Mouse (Mus musculus): ENCODE results near the gene Tbca. TPM values are rescaled to one million over a fixed set of nuclear protein-coding genes. Genes with fewer than 3 reads are reported as not detected.

Gene Tbca
- 100 to 1,000 TPM; 203 to 256 TPM for total RNA-seq (2021)
- long read RNA-seq, experiment 1, transcript Tbca-201 (4 exons, 559 nt): major isoform, 178 of 196 reads
- long read RNA-seq, experiment 1, partial matches to known transcripts: 17 of 196 reads
- long read RNA-seq, experiment 1, other reads (novel, unspliced or antisense): 1 of 196 reads
- long read RNA-seq, experiment 2, transcript Tbca-201 (4 exons, 559 nt): major isoform, 71 of 74 reads
- long read RNA-seq, experiment 2, partial matches to known transcripts: 2 of 74 reads
- long read RNA-seq, experiment 2, other reads (novel, unspliced or antisense): 0 of 74 reads

DNA sequence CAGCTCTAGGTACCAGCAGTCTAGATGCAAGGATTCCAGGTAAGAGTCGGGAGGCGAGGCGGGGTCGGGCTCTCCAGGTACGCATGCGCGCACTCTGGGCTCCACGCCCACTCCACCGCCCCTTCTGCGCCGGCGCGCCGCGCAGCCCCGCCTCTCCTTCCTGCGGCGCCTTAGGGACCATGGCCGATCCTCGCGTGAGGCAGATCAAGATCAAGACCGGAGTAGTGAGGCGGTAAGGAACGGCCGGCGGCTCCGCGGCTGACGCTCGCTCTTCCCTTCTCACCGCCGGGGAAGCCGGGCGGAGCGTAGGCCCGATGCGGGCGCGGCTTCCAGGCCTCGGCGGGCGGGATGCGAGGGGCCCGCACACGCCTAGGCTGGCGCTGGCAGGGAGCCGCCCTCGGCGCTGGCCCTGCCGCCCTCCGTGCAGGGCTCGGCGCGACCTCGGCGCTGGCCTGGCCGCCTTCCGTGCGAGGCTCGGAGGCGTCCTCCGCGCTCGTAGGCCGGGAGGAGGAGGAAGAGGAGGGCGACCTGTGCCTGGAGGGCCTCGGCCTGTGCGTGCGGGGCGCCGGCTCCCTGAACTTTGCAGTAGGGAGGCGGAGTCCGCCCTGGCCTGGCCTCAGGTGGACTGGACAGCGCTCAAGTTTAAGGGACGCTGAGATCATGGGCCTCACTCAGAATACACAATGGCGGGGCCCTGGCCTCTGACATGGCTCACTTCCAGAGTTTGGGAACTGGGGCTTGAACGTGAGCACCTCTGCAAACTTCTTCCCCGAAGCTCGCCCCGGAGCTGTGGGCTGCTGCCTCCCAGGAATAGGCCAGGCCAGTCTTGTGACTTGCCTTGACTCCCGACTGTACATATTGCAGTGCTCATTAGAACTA lies at the start of gene Tbca:
Gene Tbca, plus strand, starts transcription at position 140 of the 879 bp plus-strand sequence.
- DNase-seq: peak; percentile 90 to 93

- no peak for DNase-seq
Observed at GRCm38 (mm10) chr13:94745176-94745575, 43.5 kb upstream of the Tbca start.

DNA sequence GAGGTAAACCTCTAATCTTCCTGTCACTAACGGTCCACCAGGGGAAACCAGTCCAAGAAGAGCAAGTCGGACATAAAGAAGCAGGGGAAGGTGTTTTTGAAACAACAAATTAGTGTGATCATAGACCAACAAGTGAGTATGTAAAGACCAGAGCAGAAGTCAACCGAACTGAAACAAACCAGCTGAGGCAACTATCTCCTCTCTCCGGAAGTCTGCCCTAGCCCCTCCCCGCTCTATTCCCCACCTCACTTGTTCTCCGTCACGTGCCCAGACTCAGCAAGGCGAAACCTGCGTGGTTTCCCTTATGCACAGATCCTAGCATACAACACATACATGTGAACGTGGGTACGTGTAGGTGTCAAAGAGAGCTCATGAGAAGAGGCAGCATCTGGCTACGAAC lies 22.9 kb upstream of the Tbca start:
- DNase-seq: no peak

- DNase-seq: no peak
Observed at GRCm38 (mm10) chr13:94768460-94769154, 20.1 kb upstream of the Tbca start.

DNA sequence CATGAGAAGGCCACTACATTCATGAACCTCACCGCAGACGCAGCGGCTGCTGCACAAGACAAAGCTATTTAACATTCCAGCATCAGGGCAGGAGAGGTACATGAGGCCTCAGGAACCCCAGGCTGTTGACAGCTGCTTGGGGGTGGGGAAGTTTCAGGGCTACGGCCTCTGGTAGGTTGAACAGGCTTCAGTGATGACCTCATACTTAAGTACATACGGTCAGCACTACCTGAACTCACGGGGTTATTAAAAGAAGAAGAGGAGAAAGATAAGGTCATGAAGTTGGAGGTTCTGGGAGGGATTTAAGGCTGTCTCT lies 19.6 kb upstream of the Tbca start:
- no peak for DNase-seq

GRCm38 (mm10) chr13:94786866-94787265 lies 1.8 kb upstream of the Tbca start:
- DNase-seq: no peak

DNA sequence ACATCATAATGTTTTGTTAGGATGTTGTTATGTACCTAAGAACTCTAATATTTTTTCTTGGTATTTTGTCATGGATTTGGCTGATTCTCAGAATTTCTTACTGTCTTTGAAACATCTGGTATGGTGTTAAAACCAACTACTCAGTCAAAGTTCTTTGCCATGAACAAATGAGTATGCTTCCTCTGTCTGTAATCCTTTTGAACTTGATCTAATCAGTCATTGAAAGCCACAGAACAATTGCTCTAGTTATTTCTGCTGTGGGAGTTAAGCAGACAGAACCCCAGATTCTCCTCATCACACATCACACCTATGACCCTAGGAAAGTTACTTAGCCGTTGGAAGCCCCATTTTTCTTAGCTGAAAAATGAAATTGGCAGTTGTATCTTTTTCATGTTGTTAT lies 6.0 kb downstream of the Tbca start:
- DNase-seq: no peak

DNA sequence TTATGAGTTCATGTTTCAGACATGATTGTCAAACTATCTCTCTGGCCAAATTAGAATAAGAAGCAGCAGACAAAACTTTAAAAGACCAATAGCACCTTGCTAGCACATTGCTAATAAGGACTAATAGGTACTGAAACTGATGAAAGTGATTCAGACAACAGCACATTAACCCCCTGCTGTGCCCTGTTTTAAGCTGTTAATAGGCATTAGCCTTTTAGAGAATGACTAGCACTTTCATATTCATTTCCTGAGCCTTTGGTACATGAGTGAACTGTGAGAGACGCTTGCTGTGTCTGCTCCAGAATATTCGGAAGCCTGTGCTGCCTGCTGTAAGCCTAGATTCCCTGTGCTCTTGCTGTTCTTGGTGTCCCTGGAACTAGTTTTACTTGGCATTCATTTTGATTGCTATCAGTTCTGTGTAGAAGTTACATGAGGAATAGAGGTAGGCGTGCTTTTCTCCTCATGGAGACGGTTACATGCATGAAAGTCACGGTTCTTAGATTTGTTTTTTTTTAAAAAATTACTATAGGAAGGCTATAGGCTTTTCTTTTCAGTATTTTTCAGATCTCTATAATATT lies 14.9 kb downstream of the Tbca start:
- no peak for DNase-seq

- no peak for DNase-seq
Observed at GRCm38 (mm10) chr13:94806315-94807179, 17.8 kb downstream of the Tbca start.

DNA sequence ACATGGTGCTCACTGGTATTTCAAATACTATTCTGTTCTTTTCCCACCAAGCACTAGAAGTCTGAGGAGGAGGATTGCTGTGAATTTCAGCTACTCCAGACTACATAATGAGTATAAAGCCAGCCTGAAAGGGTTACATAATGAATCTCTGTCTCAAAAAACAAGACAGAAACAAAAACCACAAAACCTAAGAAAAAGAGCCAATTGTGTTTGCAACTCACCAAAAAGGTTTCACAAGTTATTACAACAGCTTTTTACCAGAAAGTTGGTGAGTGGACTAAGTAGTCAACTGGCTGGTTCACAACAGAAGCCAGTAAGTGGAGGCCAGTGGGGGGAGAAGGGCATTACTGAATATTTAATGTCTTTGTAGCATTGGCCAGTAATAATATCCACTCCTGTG lies 19.9 kb downstream of the Tbca start:
- DNase-seq: no peak

DNA sequence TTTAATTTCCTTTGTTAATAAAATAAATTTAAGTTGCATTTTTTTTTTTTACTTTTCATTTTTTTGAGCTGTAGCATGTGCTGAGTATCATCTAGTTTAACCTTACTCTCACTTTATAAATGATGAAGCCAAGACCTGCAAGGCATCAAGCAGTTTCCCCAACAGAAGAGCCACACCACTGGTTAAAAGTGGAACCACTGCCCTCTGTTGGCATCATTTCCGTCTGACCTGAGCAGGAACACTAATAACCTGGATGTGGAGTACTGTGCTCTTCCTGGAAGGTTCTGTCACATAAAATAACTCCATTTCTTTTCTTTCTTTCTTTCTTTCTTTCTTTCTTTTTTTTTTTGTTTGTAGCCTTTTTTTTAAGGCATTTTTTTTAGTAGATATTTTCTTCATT lies 21.0 kb downstream of the Tbca start:
- no peak for DNase-seq

DNA sequence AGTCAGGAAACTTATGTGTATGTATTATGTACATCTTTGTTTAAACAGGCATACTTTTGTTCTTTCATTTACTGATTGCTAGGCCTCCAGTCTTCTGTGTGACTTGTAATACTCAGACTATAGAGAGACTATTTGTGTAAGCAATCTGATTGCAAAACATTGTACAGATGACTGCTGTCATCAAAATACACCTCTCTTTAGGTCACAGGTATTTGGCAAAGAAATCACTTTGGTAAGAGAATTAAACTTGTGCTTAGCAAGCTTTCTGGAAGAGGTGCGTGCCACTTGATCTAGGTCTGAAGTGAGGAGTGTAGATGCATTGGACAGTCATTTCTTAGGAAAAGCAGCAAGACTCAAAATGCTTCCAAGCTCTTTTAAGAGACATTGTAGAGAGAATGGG lies 22.7 kb downstream of the Tbca start:
- no peak for DNase-seq

DNA sequence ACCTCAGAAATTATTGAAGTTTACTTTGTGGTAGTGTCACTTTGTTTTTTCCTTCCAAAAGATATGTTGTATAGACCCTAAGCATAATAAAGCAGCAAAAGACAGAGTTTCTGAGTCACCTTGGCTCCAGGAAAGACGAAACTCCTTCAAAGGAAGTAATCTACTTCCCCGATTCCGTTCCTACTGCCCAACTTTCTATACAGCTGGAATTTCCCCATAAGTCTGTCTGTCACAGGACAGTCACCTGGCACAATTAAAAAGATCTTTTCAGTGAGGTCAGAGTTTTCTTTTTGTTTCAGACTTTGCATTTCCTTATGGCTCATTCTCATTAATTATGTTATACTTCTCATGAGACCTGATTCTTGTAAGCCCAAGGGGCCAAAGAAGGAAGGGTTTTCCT lies 25.1 kb downstream of the Tbca start:
- no peak for DNase-seq

- DNase-seq: no peak
Observed at GRCm38 (mm10) chr13:94820516-94820915, 31.8 kb downstream of the Tbca start.

DNA sequence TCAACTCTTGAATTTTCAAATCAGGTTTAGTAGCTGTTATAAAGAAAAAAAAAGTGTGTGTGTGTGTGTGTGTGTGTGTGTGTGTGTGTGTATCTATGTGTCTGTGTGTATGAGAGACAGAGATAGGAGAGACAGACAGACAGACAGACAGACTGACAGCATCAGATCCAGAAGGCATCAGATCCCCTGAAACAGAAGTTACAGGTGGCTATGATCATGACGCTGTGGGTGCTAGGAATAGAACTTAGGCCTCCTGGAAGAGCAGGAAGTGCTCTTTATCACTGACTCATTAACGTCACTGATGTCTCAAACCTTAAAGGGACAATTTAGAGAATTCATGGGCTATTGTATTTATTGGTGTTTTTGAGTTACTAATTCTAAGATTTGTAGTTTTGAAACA lies 32.2 kb downstream of the Tbca start:
- no peak for DNase-seq

- DNase-seq: no peak
Observed at GRCm38 (mm10) chr13:94826389-94826788, 37.7 kb downstream of the Tbca start.

DNA sequence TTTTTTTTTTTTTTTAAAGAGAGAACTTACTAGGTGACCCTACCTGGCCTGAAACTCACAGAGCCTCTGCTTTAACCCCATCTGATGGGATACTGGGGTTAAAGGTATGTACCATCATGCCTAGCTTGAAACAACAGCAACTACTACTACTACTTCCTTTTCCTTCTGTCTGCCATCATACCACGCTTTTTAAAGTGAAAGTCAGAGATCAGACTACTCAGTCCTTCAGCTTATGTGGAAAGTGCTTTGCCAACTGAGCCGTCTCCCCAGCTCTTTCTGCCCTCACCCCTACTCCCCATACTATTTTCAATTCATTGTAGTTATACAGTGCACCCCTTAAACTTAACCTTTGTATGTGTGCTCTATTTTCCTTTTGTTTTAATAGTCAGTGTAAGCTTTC lies 38.3 kb downstream of the Tbca start:
- no peak for DNase-seq

DNA sequence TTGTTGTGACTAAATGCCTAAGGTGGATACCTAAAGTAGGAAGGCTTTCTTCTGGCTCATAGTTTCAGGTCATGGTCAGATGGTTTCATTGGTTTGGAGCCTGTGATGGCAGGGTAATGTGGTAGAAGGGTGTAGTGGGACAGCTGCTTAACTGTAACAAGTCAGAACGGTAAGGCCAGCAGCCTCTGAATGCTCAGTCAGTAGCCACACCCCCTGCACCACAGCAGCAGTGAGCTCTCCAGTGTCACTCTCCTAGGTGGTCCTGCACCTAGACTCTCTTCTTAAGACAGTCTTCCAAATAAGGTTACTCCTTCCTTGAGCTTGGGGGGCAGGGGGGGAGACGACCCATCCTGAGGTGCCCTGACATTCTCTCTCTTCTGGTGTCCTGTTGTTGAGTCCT lies 39.1 kb downstream of the Tbca start:
- no peak for DNase-seq

- DNase-seq: no peak
Observed at GRCm38 (mm10) chr13:94838047-94838720, 49.5 kb downstream of the Tbca start.

DNA sequence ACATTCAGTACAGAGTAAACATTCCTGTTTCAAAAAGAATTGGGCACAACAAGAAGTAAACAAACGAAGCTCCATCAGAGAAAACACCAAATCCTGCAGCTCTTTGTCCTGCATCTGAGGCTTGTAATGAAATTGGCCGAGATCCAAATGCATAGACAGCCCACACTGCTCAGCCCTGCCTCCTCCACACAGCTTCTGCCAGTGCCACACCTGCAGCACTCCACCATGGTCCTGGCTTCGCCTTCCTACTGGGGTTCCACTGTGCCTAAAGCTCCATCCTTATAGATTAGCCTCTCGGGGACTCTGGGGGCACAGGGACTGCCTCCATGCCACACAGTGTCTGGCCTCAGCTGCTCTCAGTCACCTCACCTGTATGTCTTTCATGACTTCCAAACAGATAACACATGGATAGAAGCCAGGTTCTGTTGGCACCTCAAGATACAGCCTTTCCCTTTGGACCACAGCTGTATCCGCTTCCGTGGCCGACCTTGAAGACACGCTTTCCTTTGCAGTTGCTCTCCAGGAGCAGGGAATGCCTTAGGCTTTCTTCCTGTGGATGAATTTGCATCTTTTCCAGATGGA lies 50.1 kb downstream of the Tbca start:
- no peak for DNase-seq

DNA sequence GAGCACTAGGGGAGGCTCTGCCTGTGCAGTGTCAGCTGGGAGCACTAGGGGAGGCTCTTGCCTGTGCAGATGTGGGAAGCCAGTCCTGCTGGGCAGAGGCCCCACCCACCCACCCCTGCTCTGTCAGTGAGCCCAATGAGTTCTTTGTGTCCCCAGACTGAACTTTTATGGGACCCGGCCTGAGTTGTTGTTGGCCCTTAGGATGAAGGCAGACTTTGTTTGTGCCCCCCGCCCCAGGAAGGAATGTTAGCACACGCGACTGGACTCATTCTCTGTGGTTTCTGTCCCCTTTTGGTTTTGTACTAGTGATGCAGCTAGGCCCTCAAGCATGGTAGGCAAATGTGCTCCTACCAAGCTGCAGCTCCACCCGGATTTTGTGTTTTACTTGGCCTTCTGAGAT lies 54.5 kb downstream of the Tbca start:
- no peak for DNase-seq

All from adrenal gland, postnatal 36 days (tissue).